Mouse (Mus musculus) c-Kit-positive CD71-positive TER-119-positive erythroid progenitor cells, embryonic 14.5 days (primary cell): ENCODE measurements around the gene Cmpk2.
"Not testable (repeated sequence)": the region's sequence is repeated elsewhere in the genome, so short reads cannot be mapped to it uniquely, and the experiment has no call there.

Experiments
- DNase-seq: peaks from one replicate; pipeline ENCODE4 v3.0.0-alpha.2; 2013; ENCODE audit warnings: low spot score

Gene Cmpk2

GRCm38 (mm10) chr12:26469098-26470041 lies at the start of gene Cmpk2:
Cmpk2 (plus strand) TSS chr12:26469204.
- DNase-seq = peak; percentile 71

- peak; percentile 49 for DNase-seq
Observed at GRCm38 (mm10) chr12:26424841-26425240, 44.2 kb upstream of the Cmpk2 start.

GRCm38 (mm10) chr12:26428771-26429170 lies 40.2 kb upstream of the Cmpk2 start:
- DNase-seq = not testable (repeated sequence)

- DNase-seq = no peak
Observed at GRCm38 (mm10) chr12:26436334-26436733, 32.7 kb upstream of the Cmpk2 start.

- no peak for DNase-seq
Observed at GRCm38 (mm10) chr12:26437950-26438349, 31.1 kb upstream of the Cmpk2 start.

GRCm38 (mm10) chr12:26439366-26439765 lies 29.6 kb upstream of the Cmpk2 start:
- no peak for DNase-seq

GRCm38 (mm10) chr12:26444054-26444453 lies 24.9 kb upstream of the Cmpk2 start:
- peak; percentile 47 for DNase-seq

GRCm38 (mm10) chr12:26444511-26444910 lies 24.5 kb upstream of the Cmpk2 start:
- DNase-seq = no peak

- DNase-seq = no peak
Observed at GRCm38 (mm10) chr12:26446377-26447045, 22.5 kb upstream of the Cmpk2 start.

- no peak for DNase-seq
Observed at GRCm38 (mm10) chr12:26449483-26449882, 19.5 kb upstream of the Cmpk2 start.

- peak; percentile 55 for DNase-seq
Observed at GRCm38 (mm10) chr12:26451150-26451549, 17.9 kb upstream of the Cmpk2 start.

- DNase-seq = no peak
Observed at GRCm38 (mm10) chr12:26452951-26453350, 16.1 kb upstream of the Cmpk2 start.

GRCm38 (mm10) chr12:26454682-26455081 lies 14.3 kb upstream of the Cmpk2 start:
- no peak for DNase-seq

GRCm38 (mm10) chr12:26456028-26456698 lies 12.8 kb upstream of the Cmpk2 start, which contains the start of gene Rsad2:
Rsad2 (minus strand) TSS chr12:26456452.
- DNase-seq = peak; percentile 61

GRCm38 (mm10) chr12:26460091-26460490 lies 8.9 kb upstream of the Cmpk2 start:
- DNase-seq = no peak

GRCm38 (mm10) chr12:26465600-26465999 lies 3.4 kb upstream of the Cmpk2 start:
- no peak for DNase-seq

- no peak for DNase-seq
Observed at GRCm38 (mm10) chr12:26470042-26470409, 1.0 kb downstream of the Cmpk2 start.

GRCm38 (mm10) chr12:26471376-26471775 lies 2.4 kb downstream of the Cmpk2 start:
- DNase-seq = no peak

GRCm38 (mm10) chr12:26472770-26473481 lies 3.9 kb downstream of the Cmpk2 start:
- DNase-seq = peak; percentile 83

GRCm38 (mm10) chr12:26473746-26474145 lies 4.7 kb downstream of the Cmpk2 start:
- DNase-seq = no peak

GRCm38 (mm10) chr12:26477198-26477597 lies 8.2 kb downstream of the Cmpk2 start:
- no peak for DNase-seq
